Mouse (Mus musculus) layer of hippocampus, adult 9-10 months (tissue): ENCODE measurements around the gene Spire2.
"Not testable (repeated sequence)": the region's sequence is repeated elsewhere in the genome, so short reads cannot be mapped to it uniquely, and the experiment has no call there.

Experiments used
- DNase-seq: peaks from one replicate; pipeline ENCODE4 v3.0.0; 2022; ENCODE audit warnings: low spot score

Gene Spire2

GRCm38 (mm10) chr8:123384883-123385540, 52.5 kb downstream of the Spire2 start:
- no peak for DNase-seq

- no peak for DNase-seq
Observed at GRCm38 (mm10) chr8:123387041-123387440, 54.5 kb downstream of the Spire2 start.

- no peak for DNase-seq
Observed at GRCm38 (mm10) chr8:123387801-123388200, 55.3 kb downstream of the Spire2 start.

GRCm38 (mm10) chr8:123389026-123389425, 56.5 kb downstream of the Spire2 start:
- no peak for DNase-seq

GRCm38 (mm10) chr8:123398308-123398707, 65.8 kb downstream of the Spire2 start:
- no peak for DNase-seq

GRCm38 (mm10) chr8:123401936-123402335, 69.4 kb downstream of the Spire2 start:
- no peak for DNase-seq

GRCm38 (mm10) chr8:123402730-123403326, 70.3 kb downstream of the Spire2 start:
- no peak for DNase-seq

GRCm38 (mm10) chr8:123404521-123404920, 72.0 kb downstream of the Spire2 start:
- no peak for DNase-seq

GRCm38 (mm10) chr8:123406786-123407185, 74.3 kb downstream of the Spire2 start, which contains the start of gene Mc1r:
Mc1r (plus strand) TSS chr8:123407107.
- peak; percentile 46 for DNase-seq

GRCm38 (mm10) chr8:123407612-123408011, 75.1 kb downstream of the Spire2 start:
- no peak for DNase-seq

GRCm38 (mm10) chr8:123408586-123409544, 76.4 kb downstream of the Spire2 start:
- DNase-seq, result no peak

- peak; percentile 35 for DNase-seq
Observed at GRCm38 (mm10) chr8:123410049-123410587, 77.6 kb downstream of the Spire2 start.

GRCm38 (mm10) chr8:123410788-123411187, 78.3 kb downstream of the Spire2 start:
- DNase-seq, result no peak

- peak; percentile 62 for DNase-seq
Observed at GRCm38 (mm10) chr8:123411246-123411645, 78.7 kb downstream of the Spire2 start, which contains the start of gene Tubb3. Tubb3 (plus strand) TSS chr8:123411424.

- no peak for DNase-seq
Observed at GRCm38 (mm10) chr8:123411781-123412327, 79.3 kb downstream of the Spire2 start.

GRCm38 (mm10) chr8:123412560-123413170, 80.2 kb downstream of the Spire2 start:
- peak; percentile 66 for DNase-seq

GRCm38 (mm10) chr8:123414255-123414654, 81.7 kb downstream of the Spire2 start:
- DNase-seq, result no peak

GRCm38 (mm10) chr8:123414997-123415696, 82.6 kb downstream of the Spire2 start:
- not testable (repeated sequence) for DNase-seq

GRCm38 (mm10) chr8:123415967-123416943, 83.7 kb downstream of the Spire2 start:
- DNase-seq, result no peak
